Mouse (Mus musculus): ENCODE measurements around the gene Lman1l. TPM values are rescaled to one million over a fixed set of nuclear protein-coding genes. Genes with fewer than 3 reads are reported as not detected.

Gene Lman1l
- total RNA-seq, 2 experiments from 2014 or later = not detected

- ATAC-seq (replicated peaks; ENCODE audit: poor library complexity) = no peak
Measured at GRCm38 (mm10) chr9:57625674-57626500, 5.3 kb upstream of the Lman1l start.

- ATAC-seq (replicated peaks; ENCODE audit: poor library complexity) = no peak
Measured at GRCm38 (mm10) chr9:57624295-57624694, 3.7 kb upstream of the Lman1l start.

GRCm38 (mm10) chr9:57618854-57619253, 1.7 kb downstream of the Lman1l start:
- ATAC-seq (replicated peaks; ENCODE audit: poor library complexity) = no peak

GRCm38 (mm10) chr9:57617556-57618169, 2.9 kb downstream of the Lman1l start:
- ATAC-seq (replicated peaks; ENCODE audit: poor library complexity) = peak; percentile 23

GRCm38 (mm10) chr9:57614786-57615185, 5.8 kb downstream of the Lman1l start:
- ATAC-seq (replicated peaks; ENCODE audit: poor library complexity) = no peak

- ATAC-seq (replicated peaks; ENCODE audit: poor library complexity) = no peak
Measured at GRCm38 (mm10) chr9:57613975-57614374, 6.6 kb downstream of the Lman1l start.

GRCm38 (mm10) chr9:57612587-57612986, 8.0 kb downstream of the Lman1l start:
- no peak for ATAC-seq (replicated peaks; ENCODE audit: poor library complexity)

GRCm38 (mm10) chr9:57610359-57610826, 10.2 kb downstream of the Lman1l start:
- ATAC-seq (replicated peaks; ENCODE audit: poor library complexity) = no peak

GRCm38 (mm10) chr9:57609803-57610202, 10.8 kb downstream of the Lman1l start:
- ATAC-seq (replicated peaks; ENCODE audit: poor library complexity) = 0 out of 2 replicates have a peak, but pooled peaks have one; percentile 30

- peak; percentile 89 for ATAC-seq (replicated peaks; ENCODE audit: poor library complexity)
Measured at GRCm38 (mm10) chr9:57606139-57606851, 14.3 kb downstream of the Lman1l start, which contains the start of gene Cplx3. Gene Cplx3, minus strand, starts transcription at chr9:57606281.

GRCm38 (mm10) chr9:57605503-57605902, 15.1 kb downstream of the Lman1l start:
- no peak for ATAC-seq (replicated peaks; ENCODE audit: poor library complexity)

- ATAC-seq (replicated peaks; ENCODE audit: poor library complexity) = no peak
Measured at GRCm38 (mm10) chr9:57604875-57605274, 15.7 kb downstream of the Lman1l start.

GRCm38 (mm10) chr9:57602098-57602497, 18.5 kb downstream of the Lman1l start:
- ATAC-seq (replicated peaks; ENCODE audit: poor library complexity) = no peak

GRCm38 (mm10) chr9:57601353-57601706, 19.2 kb downstream of the Lman1l start:
- no peak for ATAC-seq (replicated peaks; ENCODE audit: poor library complexity)

- ATAC-seq (replicated peaks; ENCODE audit: poor library complexity) = 0 out of 2 replicates have a peak, but pooled peaks have one; percentile 37
Measured at GRCm38 (mm10) chr9:57600620-57601352, 19.8 kb downstream of the Lman1l start.

GRCm38 (mm10) chr9:57598851-57599563, 21.6 kb downstream of the Lman1l start:
- no peak for ATAC-seq (replicated peaks; ENCODE audit: poor library complexity)

- ATAC-seq (replicated peaks; ENCODE audit: poor library complexity) = no peak
Measured at GRCm38 (mm10) chr9:57597929-57598382, 22.6 kb downstream of the Lman1l start.

GRCm38 (mm10) chr9:57597265-57597664, 23.3 kb downstream of the Lman1l start:
- ATAC-seq (replicated peaks; ENCODE audit: poor library complexity) = no peak

- ATAC-seq (replicated peaks; ENCODE audit: poor library complexity) = no peak
Measured at GRCm38 (mm10) chr9:57594174-57594509, 26.4 kb downstream of the Lman1l start.

Data from megakaryocyte progenitor cell, adult 5-6 weeks (primary cell).